ENCODE assay signal across 16 mouse cellular contexts in genomic region chr8:35143018-35143656, GRCm38 (mm10).
DNase-seq lines count a peak whose midpoint lies in the region; ATAC-seq and TF ChIP-seq lines count a peak whose summit lies in the region.
"Had no signal": no experiment of that assay in that cellular context is flagged by ENCODE, and none has a peak within 500 bp of the region (broad histone marks: within the 10 kb centered on the region; RNA-seq: fewer than 3 reads in every experiment).

No protein-coding gene starts in this region.

- peak overlapping the region; percentile 35 for H3K4me2 ChIP-seq in heart, postnatal 0 days (ENCODE audit: low read depth, low read length)
- H3K4me2 ChIP-seq in intestine, postnatal 0 days (replicated peaks; ENCODE audit: low read depth) = no peak overlapping the region
- H3K4me2 ChIP-seq: embryonic facial prominence, embryonic 13.5 days; forebrain, embryonic 12.5 days; hindbrain, embryonic 14.5 days had no signal

- no peak for TF ChIP-seq EP300 in heart, postnatal 0 days (IDR thresholded peaks at IDR 0.05; ENCODE audit: low read depth)

- peak overlapping the region; percentile 76 for H3K27ac ChIP-seq in heart, postnatal 0 days (ENCODE audit: low read depth)
- no peak overlapping the region for H3K27ac ChIP-seq in intestine, postnatal 0 days (ENCODE audit: low read depth, low read length)
- H3K27ac ChIP-seq: embryonic facial prominence, embryonic 13.5 days; forebrain, embryonic 12.5 days; hindbrain, embryonic 14.5 days; limb, embryonic 10.5 days; macrophage had no signal

- H3K4me3 ChIP-seq in heart, postnatal 0 days (ENCODE audit: low read depth, low read length) = no peak overlapping the region
- no peak overlapping the region for H3K4me3 ChIP-seq in intestine, postnatal 0 days (ENCODE audit: low read depth, low read length)
- H3K4me3 ChIP-seq: embryonic facial prominence, embryonic 13.5 days; forebrain, embryonic 12.5 days; limb, embryonic 10.5 days; myocyte had no signal

- ATAC-seq in heart, postnatal 0 days (ENCODE audit: insufficient read depth, low read depth) = peak; percentile 56
- ATAC-seq in intestine, postnatal 0 days = no peak

- H3K9me3 ChIP-seq in heart, postnatal 0 days (replicated peaks; ENCODE audit: control insufficient read depth, low read length) = no peaks in the 10 kb centered on the region
- no peaks in the 10 kb centered on the region for H3K9me3 ChIP-seq in intestine, postnatal 0 days (ENCODE audit: control insufficient read depth)
- H3K9me3 ChIP-seq: embryonic facial prominence, embryonic 13.5 days; forebrain, embryonic 12.5 days; limb, embryonic 10.5 days had no signal

- no peak for TF ChIP-seq CTCF in heart, postnatal 0 days (IDR thresholded peaks at IDR 0.05; ENCODE audit: low read depth)
- no peak for TF ChIP-seq CTCF in intestine, postnatal 0 days (IDR thresholded peaks at IDR 0.05; ENCODE audit: low read depth)

- H3K4me1 ChIP-seq in heart, postnatal 0 days (ENCODE audit: control insufficient read depth, insufficient read depth) = peaks cover 30% of the 10 kb centered on the region
- no peaks in the 10 kb centered on the region for H3K4me1 ChIP-seq in intestine, postnatal 0 days (replicated peaks; ENCODE audit: control insufficient read depth, insufficient read depth, low read length)
- H3K4me1 ChIP-seq: forebrain, embryonic 12.5 days had no signal

- no peaks in the 10 kb centered on the region for H3K36me3 ChIP-seq in heart, postnatal 0 days (replicated peaks; ENCODE audit: control insufficient read depth, insufficient read depth, low read length)
- H3K36me3 ChIP-seq in intestine, postnatal 0 days (ENCODE audit: control insufficient read depth, insufficient read depth) = no peaks in the 10 kb centered on the region
- H3K36me3 ChIP-seq: embryonic facial prominence, embryonic 13.5 days; forebrain, embryonic 12.5 days; limb, embryonic 10.5 days had no signal

- peak; percentile 16 for DNase-seq in adrenal gland, adult 2 months
- DNase-seq in adrenal gland, adult 8-10 months = no peak
- DNase-seq in right cerebral cortex, postnatal 10 days (ENCODE audit: low spot score in 2 of 2) = peak; percentile 32 to 42
- DNase-seq in right cerebral cortex, postnatal 14 days = no peak
- peak; percentile 38 for DNase-seq in heart, postnatal 0 days (ENCODE audit: low spot score)
- no peak for DNase-seq in neural tube, embryonic 10.5 days (ENCODE audit: extremely low spot score, low spot score)
- DNase-seq in gastrocnemius, adult 8-10 months (ENCODE audit: low spot score in 2 of 2) = no peak
- DNase-seq: cerebellum, postnatal 36 days; gastrocnemius, postnatal 14 days had no signal

- no peak overlapping the region for H3K9ac ChIP-seq in heart, postnatal 0 days (replicated peaks; ENCODE audit: low read depth, low read length)
- H3K9ac ChIP-seq in intestine, postnatal 0 days (ENCODE audit: low read depth, low read length) = no peak overlapping the region
- H3K9ac ChIP-seq: embryonic facial prominence, embryonic 13.5 days; forebrain, embryonic 12.5 days; hindbrain, embryonic 14.5 days had no signal

- WGBS in heart, postnatal 0 days = 19% methylated on average over 8 of the region's 8 CpGs
- WGBS in intestine, postnatal 0 days = 33% methylated on average over 8 of the region's 8 CpGs

- no peaks in the 10 kb centered on the region for H3K27me3 ChIP-seq in heart, postnatal 0 days (ENCODE audit: control insufficient read depth, insufficient read depth, low read length)
- no peaks in the 10 kb centered on the region for H3K27me3 ChIP-seq in intestine, postnatal 0 days (replicated peaks; ENCODE audit: control insufficient read depth, insufficient read depth, low read length)
- H3K27me3 ChIP-seq: embryonic facial prominence, embryonic 13.5 days; forebrain, embryonic 12.5 days had no signal

Comparison
In these comparisons a context has a peak if more than half of its experiments do, and no peak if none do; other contexts are left out.
1. DNase-seq: peak in adrenal gland, adult 2 months (single experiment), right cerebral cortex, postnatal 10 days (2 of 2) and heart, postnatal 0 days (single experiment); none in adrenal gland, adult 8-10 months (single experiment), right cerebral cortex, postnatal 14 days (single experiment), neural tube, embryonic 10.5 days (single experiment) and gastrocnemius, adult 8-10 months (0 of 2).